Mouse (Mus musculus) spleen, adult 2 months (tissue): ENCODE results near the gene Samd14. TPM values are rescaled to one million over a fixed set of nuclear protein-coding genes. Genes with fewer than 3 reads are reported as not detected.

Experiments
- DNase-seq, 2 experiments: peaks; one replicate each; pipeline versions ENCODE4 v3.0.0 to v3.0.0-alpha.2; 2012 to 2021; ENCODE audit warnings: low spot score in 2 of 2, low read depth in 1 of 2
- H3K27ac ChIP-seq: fragments of 200-500 bp; 2 replicates; pipeline ENCODE4 v1.5.1; 2012; ENCODE audit warnings: low read length, inconsistent platforms; ENCODE audit not compliant: insufficient read depth
- H3K27me3 ChIP-seq: fragments of 200-500 bp; 2 replicates; pipeline ENCODE4 v1.6.1; 2012; ENCODE audit warnings: mild to moderate bottlenecking, moderate library complexity, low read length, inconsistent platforms; ENCODE audit not compliant: control insufficient read depth, insufficient read depth
- H3K36me3 ChIP-seq: fragments of 200-500 bp; 2 replicates; pipeline ENCODE4 v1.6.1; 2012; ENCODE audit warnings: mild to moderate bottlenecking, low read length, inconsistent platforms; ENCODE audit not compliant: control insufficient read depth, insufficient read depth
- H3K4me1 ChIP-seq: fragments of 200-500 bp; 2 replicates; pipeline ENCODE4 v1.6.1; 2011; ENCODE audit warnings: inconsistent platforms; ENCODE audit not compliant: control insufficient read depth, insufficient read depth, insufficient read length
- H3K4me3 ChIP-seq: fragments of 200-500 bp; 2 replicates; pipeline ENCODE4 v1.5.1; 2011; ENCODE audit warnings: mild to moderate bottlenecking, inconsistent platforms; ENCODE audit not compliant: insufficient read depth, insufficient read length; ENCODE audit errors: extremely low read depth
- CTCF ChIP-seq: fragments of 200-500 bp; IDR thresholded peaks from 2 replicates; pipeline ENCODE4 v1.5.1; 2011; ENCODE audit warnings: mild to moderate bottlenecking, inconsistent platforms; ENCODE audit not compliant: insufficient read depth, insufficient read length, insufficient replicate concordance; ENCODE audit errors: extremely low read depth
- POLR2A ChIP-seq: fragments of 200-500 bp; IDR thresholded peaks from 2 replicates; pipeline ENCODE4 v1.6.1; 2011; ENCODE audit warnings: low read depth, low read length, inconsistent platforms
- WGBS: fragments of 180-500 bp; shearing (Covaris S2); methylation state at CpG from one replicate; pipeline ENCODE4 v1.1.7; 2018; 5-methylcytosine and 5-hydroxymethylcytosine counted together
- polyA plus RNA-seq: library from polyadenylated mRNA; depleted of rRNA; stranded (reverse); fragments of >200 nt; gene quantifications from 2 replicates; pipeline ENCODE4 v1.2.3, GENCODE M21; 2012; rRNA removed

Gene Samd14
- polyA plus RNA-seq, 1 experiment, result 19.3 TPM

GRCm38 (mm10) chr11:95072804-95073203, 63.1 kb downstream of the Samd14 start:
- Histone ChIP-seq H3K27me3 (peaks cover 8% of the 10 kb centered on the region), H3K27ac (no peak overlapping the region), H3K4me1 (no peaks in the 10 kb centered on the region; the same call in 1 of the 2 replicates), H3K4me3 (no peak overlapping the region), H3K36me3 (no peaks in the 10 kb centered on the region)
- no peak for DNase-seq
- 82% methylated on average over 5 of the region's 5 CpGs for WGBS
- no peak for TF ChIP-seq CTCF
- no peak for TF ChIP-seq POLR2A

GRCm38 (mm10) chr11:95073835-95074234, 64.2 kb downstream of the Samd14 start:
- TF ChIP-seq CTCF, result no peak
- TF ChIP-seq POLR2A, result no peak
- Histone ChIP-seq H3K4me3 (no peak overlapping the region), H3K36me3 (no peaks in the 10 kb centered on the region), H3K27ac (no peak overlapping the region), H3K27me3 (peaks cover 8% of the 10 kb centered on the region), H3K4me1 (no peaks in the 10 kb centered on the region; the same call in 1 of the 2 replicates)
- DNase-seq, result no peak
- 78% methylated on average over 4 of the region's 4 CpGs for WGBS

GRCm38 (mm10) chr11:95074694-95075093, 65.0 kb downstream of the Samd14 start:
- H3K4me1 ChIP-seq, result no peaks in the 10 kb centered on the region; the same call in 1 of the 2 replicates
- DNase-seq, result no peak
- 84% methylated on average over 4 of the region's 4 CpGs for WGBS
- no peak for TF ChIP-seq POLR2A
- TF ChIP-seq CTCF, result no peak
- no peak overlapping the region for H3K27ac ChIP-seq
- no peaks in the 10 kb centered on the region for H3K36me3 ChIP-seq
- H3K4me3 ChIP-seq, result no peak overlapping the region
- peaks cover 8% of the 10 kb centered on the region for H3K27me3 ChIP-seq

- Histone ChIP-seq H3K27ac (no peak overlapping the region), H3K27me3 (peaks cover 8% of the 10 kb centered on the region), H3K4me3 (peak overlapping the region; percentile 68), H3K36me3 (no peaks in the 10 kb centered on the region), H3K4me1 (no peaks in the 10 kb centered on the region; the same call in 1 of the 2 replicates)
- TF ChIP-seq CTCF (no peak), POLR2A (no peak)
- DNase-seq, result no peak
- 19% methylated on average over 19 of the region's 19 CpGs for WGBS
These were observed 65.7 kb downstream of the Samd14 start for GRCm38 (mm10) chr11:95075197-95076040.

Other genes with a start within 250 kb of the Samd14 start
- not detected in 2 replicates for gene Tmem92, start 227.2 kb upstream of the Samd14 start, polyA plus RNA-seq
- 24.2 and 24.7 TPM in 2 replicates for gene Col1a1, start 73.7 kb upstream of the Samd14 start, polyA plus RNA-seq
- not detected in 2 replicates for gene Hils1, start 42.3 kb upstream of the Samd14 start, polyA plus RNA-seq
- gene Sgca, start 33.6 kb upstream of the Samd14 start, polyA plus RNA-seq, result 0.85 and 1.5 TPM in 2 replicates
- gene Ppp1r9b, start 18.8 kb upstream of the Samd14 start, polyA plus RNA-seq, result 51.9 and 54.5 TPM in 2 replicates
- 12.6 and 13.8 TPM in 2 replicates for gene Pdk2, start 31.5 kb downstream of the Samd14 start, polyA plus RNA-seq
- gene Itga3, start 66.9 kb downstream of the Samd14 start, polyA plus RNA-seq, result 12.7 and 13.9 TPM in 2 replicates
- gene Dlx3, start 110.2 kb downstream of the Samd14 start, polyA plus RNA-seq, result not detected in 2 replicates
- not detected in 2 replicates for gene Dlx4, start 136.4 kb downstream of the Samd14 start, polyA plus RNA-seq